Mouse (Mus musculus): Measurements from ENCODE around the gene Myo18a. TPM values are rescaled to one million over a fixed set of nuclear protein-coding genes. Genes with fewer than 3 reads are reported as not detected.

The Myo18a gene
- polyA plus RNA-seq, 1 experiment from 2014 or later, result 96.7 TPM

GRCm38 (mm10) chr11:77852941-77853668 lies 90.1 kb downstream of the Myo18a start:
- Histone ChIP-seq H3K9ac (ENCODE audit: low read depth, low read length) (no peak overlapping the region), H3K4me1 (ENCODE audit: control insufficient read depth, insufficient read depth, low read length) (peaks cover 4% of the 10 kb centered on the region; the same call in 1 of the 2 replicates), H3K27ac (ENCODE audit: low read depth, low read length) (no peak overlapping the region), H3K4me3 (ENCODE audit: low read depth, low read length) (no peak overlapping the region), H3K27me3 (ENCODE audit: control insufficient read depth, insufficient read depth, low read length) (no peaks in the 10 kb centered on the region), H3K9me3 (replicated peaks; ENCODE audit: control insufficient read depth, low read length) (no peaks in the 10 kb centered on the region), H3K36me3 (ENCODE audit: control insufficient read depth, insufficient read depth, low read length) (peaks cover 30% of the 10 kb centered on the region), H3K4me2 (no peak overlapping the region)
- 90% methylated on average over 17 of the region's 17 CpGs for WGBS (ENCODE audit: insufficient replicate concordance)
- no peak for ATAC-seq (replicated peaks; ENCODE audit: insufficient number of reproducible peaks, low FRiP score, low TSS enrichment)

GRCm38 (mm10) chr11:77854641-77855040 lies 91.6 kb downstream of the Myo18a start:
- no peak overlapping the region for H3K4me2 ChIP-seq
- peaks cover 29% of the 10 kb centered on the region for H3K36me3 ChIP-seq (ENCODE audit: control insufficient read depth, insufficient read depth, low read length)
- no peak for ATAC-seq (replicated peaks; ENCODE audit: insufficient number of reproducible peaks, low FRiP score, low TSS enrichment)
- no peak overlapping the region for H3K9ac ChIP-seq (ENCODE audit: low read depth, low read length)
- H3K9me3 ChIP-seq (replicated peaks; ENCODE audit: control insufficient read depth, low read length), result no peaks in the 10 kb centered on the region
- H3K4me1 ChIP-seq (ENCODE audit: control insufficient read depth, insufficient read depth, low read length), result peaks cover 4% of the 10 kb centered on the region; the same call in 1 of the 2 replicates
- 52% methylated on average over 3 of the region's 3 CpGs for WGBS (ENCODE audit: insufficient replicate concordance)
- no peak overlapping the region for H3K27ac ChIP-seq (ENCODE audit: low read depth, low read length)
- no peak overlapping the region for H3K4me3 ChIP-seq (ENCODE audit: low read depth, low read length)
- H3K27me3 ChIP-seq (ENCODE audit: control insufficient read depth, insufficient read depth, low read length), result no peaks in the 10 kb centered on the region

- ATAC-seq (replicated peaks; ENCODE audit: insufficient number of reproducible peaks, low FRiP score, low TSS enrichment), result no peak
- Histone ChIP-seq H3K4me2 (no peak overlapping the region), H3K4me1 (ENCODE audit: control insufficient read depth, insufficient read depth, low read length) (peaks cover 4% of the 10 kb centered on the region; the same call in 1 of the 2 replicates), H3K9me3 (replicated peaks; ENCODE audit: control insufficient read depth, low read length) (no peaks in the 10 kb centered on the region), H3K36me3 (ENCODE audit: control insufficient read depth, insufficient read depth, low read length) (peaks cover 29% of the 10 kb centered on the region), H3K27me3 (ENCODE audit: control insufficient read depth, insufficient read depth, low read length) (no peaks in the 10 kb centered on the region), H3K4me3 (ENCODE audit: low read depth, low read length) (no peak overlapping the region), H3K27ac (ENCODE audit: low read depth, low read length) (no peak overlapping the region), H3K9ac (ENCODE audit: low read depth, low read length) (no peak overlapping the region)
- WGBS (ENCODE audit: insufficient replicate concordance), result 52% methylated on average over 15 of the region's 15 CpGs
Observed at GRCm38 (mm10) chr11:77855396-77855795, 92.3 kb downstream of the Myo18a start.

- H3K4me1 ChIP-seq (ENCODE audit: control insufficient read depth, insufficient read depth, low read length), result 0 out of 2 replicates have a peak, but pooled peaks cover 4% of the 10 kb centered on the region
- no peaks in the 10 kb centered on the region for H3K9me3 ChIP-seq (replicated peaks; ENCODE audit: control insufficient read depth, low read length)
- H3K9ac ChIP-seq (ENCODE audit: low read depth, low read length), result no peak overlapping the region
- H3K27ac ChIP-seq (ENCODE audit: low read depth, low read length), result no peak overlapping the region
- H3K4me2 ChIP-seq, result no peak overlapping the region
- 91% methylated on average over 6 of the region's 6 CpGs for WGBS (ENCODE audit: insufficient replicate concordance)
- H3K36me3 ChIP-seq (ENCODE audit: control insufficient read depth, insufficient read depth, low read length), result peaks cover 19% of the 10 kb centered on the region
- no peaks in the 10 kb centered on the region for H3K27me3 ChIP-seq (ENCODE audit: control insufficient read depth, insufficient read depth, low read length)
- no peak overlapping the region for H3K4me3 ChIP-seq (ENCODE audit: low read depth, low read length)
- ATAC-seq (replicated peaks; ENCODE audit: insufficient number of reproducible peaks, low FRiP score, low TSS enrichment), result no peak
Observed at GRCm38 (mm10) chr11:77857089-77857488, 94.0 kb downstream of the Myo18a start.

GRCm38 (mm10) chr11:77858589-77858988 lies 95.5 kb downstream of the Myo18a start:
- no peak for ATAC-seq (replicated peaks; ENCODE audit: insufficient number of reproducible peaks, low FRiP score, low TSS enrichment)
- Histone ChIP-seq H3K4me1 (ENCODE audit: control insufficient read depth, insufficient read depth, low read length) (0 out of 2 replicates have a peak, but pooled peaks cover 4% of the 10 kb centered on the region), H3K27me3 (ENCODE audit: control insufficient read depth, insufficient read depth, low read length) (no peaks in the 10 kb centered on the region), H3K4me3 (ENCODE audit: low read depth, low read length) (no peak overlapping the region), H3K9me3 (replicated peaks; ENCODE audit: control insufficient read depth, low read length) (no peaks in the 10 kb centered on the region), H3K36me3 (ENCODE audit: control insufficient read depth, insufficient read depth, low read length) (peaks cover 12% of the 10 kb centered on the region), H3K4me2 (no peak overlapping the region), H3K9ac (ENCODE audit: low read depth, low read length) (no peak overlapping the region), H3K27ac (ENCODE audit: low read depth, low read length) (no peak overlapping the region)
- 62% methylated on average over 9 of the region's 9 CpGs for WGBS (ENCODE audit: insufficient replicate concordance)

- Histone ChIP-seq H3K4me2 (no peak overlapping the region), H3K4me1 (ENCODE audit: control insufficient read depth, insufficient read depth, low read length) (no peaks in the 10 kb centered on the region)
- ATAC-seq (replicated peaks; ENCODE audit: insufficient number of reproducible peaks, low FRiP score, low TSS enrichment), result no peak
Observed at GRCm38 (mm10) chr11:77860947-77861346, 97.9 kb downstream of the Myo18a start.

GRCm38 (mm10) chr11:77862887-77863286 lies 99.8 kb downstream of the Myo18a start:
- Histone ChIP-seq H3K36me3 (ENCODE audit: control insufficient read depth, insufficient read depth, low read length) (peaks cover 14% of the 10 kb centered on the region), H3K4me1 (ENCODE audit: control insufficient read depth, insufficient read depth, low read length) (peaks cover 9% of the 10 kb centered on the region), H3K27ac (ENCODE audit: low read depth, low read length) (no peak overlapping the region), H3K4me3 (ENCODE audit: low read depth, low read length) (no peak overlapping the region), H3K9ac (ENCODE audit: low read depth, low read length) (no peak overlapping the region), H3K27me3 (ENCODE audit: control insufficient read depth, insufficient read depth, low read length) (no peaks in the 10 kb centered on the region), H3K9me3 (replicated peaks; ENCODE audit: control insufficient read depth, low read length) (no peaks in the 10 kb centered on the region), H3K4me2 (no peak overlapping the region)
- WGBS (ENCODE audit: insufficient replicate concordance), result 85% methylated on average over 7 of the region's 7 CpGs
- no peak for ATAC-seq (replicated peaks; ENCODE audit: insufficient number of reproducible peaks, low FRiP score, low TSS enrichment)

More at GRCm38 (mm10) chr11:77860947-77861346, 97.9 kb downstream of the Myo18a start:
- no peaks in the 10 kb centered on the region for H3K27me3 ChIP-seq (ENCODE audit: control insufficient read depth, insufficient read depth, low read length)
- peaks cover 10% of the 10 kb centered on the region for H3K36me3 ChIP-seq (ENCODE audit: control insufficient read depth, insufficient read depth, low read length)
- H3K9ac ChIP-seq (ENCODE audit: low read depth, low read length), result no peak overlapping the region
- no peak overlapping the region for H3K27ac ChIP-seq (ENCODE audit: low read depth, low read length)
- 74% methylated on average over 9 of the region's 9 CpGs for WGBS (ENCODE audit: insufficient replicate concordance)
- no peaks in the 10 kb centered on the region for H3K9me3 ChIP-seq (replicated peaks; ENCODE audit: control insufficient read depth, low read length)
- no peak overlapping the region for H3K4me3 ChIP-seq (ENCODE audit: low read depth, low read length)

GRCm38 (mm10) chr11:77864771-77865170 lies 101.7 kb downstream of the Myo18a start:
- peaks cover 11% of the 10 kb centered on the region for H3K36me3 ChIP-seq (ENCODE audit: control insufficient read depth, insufficient read depth, low read length)

More at GRCm38 (mm10) chr11:77864771-77865170, 101.7 kb downstream of the Myo18a start:
- no peak overlapping the region for H3K9ac ChIP-seq (ENCODE audit: low read depth, low read length)
- no peaks in the 10 kb centered on the region for H3K9me3 ChIP-seq (replicated peaks; ENCODE audit: control insufficient read depth, low read length)
- no peak overlapping the region for H3K27ac ChIP-seq (ENCODE audit: low read depth, low read length)
- ATAC-seq (replicated peaks; ENCODE audit: insufficient number of reproducible peaks, low FRiP score, low TSS enrichment), result no peak
- no peaks in the 10 kb centered on the region for H3K27me3 ChIP-seq (ENCODE audit: control insufficient read depth, insufficient read depth, low read length)
- H3K4me3 ChIP-seq (ENCODE audit: low read depth, low read length), result no peak overlapping the region
- WGBS (ENCODE audit: insufficient replicate concordance), result 61% methylated on average over 12 of the region's 12 CpGs
- peaks cover 9% of the 10 kb centered on the region for H3K4me1 ChIP-seq (ENCODE audit: control insufficient read depth, insufficient read depth, low read length)
- H3K4me2 ChIP-seq, result no peak overlapping the region

All from heart, embryonic 11.5 days (tissue).